Mouse (Mus musculus) stomach, postnatal 0 days (tissue): ENCODE results near the gene Armc6.

Experiments
- CTCF ChIP-seq: IDR thresholded peaks from 2 replicates; pipeline ENCODE4 v1.5.1; 2016; ENCODE audit warnings: antibody characterized with exemption, low read depth, mild to moderate bottlenecking, moderate library complexity
- EP300 ChIP-seq: optimal IDR thresholded peaks from 2 replicates; pipeline ENCODE3; 2016; ENCODE audit warnings: antibody characterized with exemption

- no peak for TF ChIP-seq EP300
- TF ChIP-seq CTCF: no peak
Measured at GRCm38 (mm10) chr8:70194191-70194590, 40.1 kb downstream of the Armc6 start.
